Mouse (Mus musculus): Measurements from ENCODE around the gene Stard9. TPM values are rescaled to one million over a fixed set of nuclear protein-coding genes. Genes with fewer than 3 reads are reported as not detected.

The Stard9 gene
- polyA plus RNA-seq (2012; rRNA removed) = 2.8 and 3.6 TPM in 2 replicates

DNA sequence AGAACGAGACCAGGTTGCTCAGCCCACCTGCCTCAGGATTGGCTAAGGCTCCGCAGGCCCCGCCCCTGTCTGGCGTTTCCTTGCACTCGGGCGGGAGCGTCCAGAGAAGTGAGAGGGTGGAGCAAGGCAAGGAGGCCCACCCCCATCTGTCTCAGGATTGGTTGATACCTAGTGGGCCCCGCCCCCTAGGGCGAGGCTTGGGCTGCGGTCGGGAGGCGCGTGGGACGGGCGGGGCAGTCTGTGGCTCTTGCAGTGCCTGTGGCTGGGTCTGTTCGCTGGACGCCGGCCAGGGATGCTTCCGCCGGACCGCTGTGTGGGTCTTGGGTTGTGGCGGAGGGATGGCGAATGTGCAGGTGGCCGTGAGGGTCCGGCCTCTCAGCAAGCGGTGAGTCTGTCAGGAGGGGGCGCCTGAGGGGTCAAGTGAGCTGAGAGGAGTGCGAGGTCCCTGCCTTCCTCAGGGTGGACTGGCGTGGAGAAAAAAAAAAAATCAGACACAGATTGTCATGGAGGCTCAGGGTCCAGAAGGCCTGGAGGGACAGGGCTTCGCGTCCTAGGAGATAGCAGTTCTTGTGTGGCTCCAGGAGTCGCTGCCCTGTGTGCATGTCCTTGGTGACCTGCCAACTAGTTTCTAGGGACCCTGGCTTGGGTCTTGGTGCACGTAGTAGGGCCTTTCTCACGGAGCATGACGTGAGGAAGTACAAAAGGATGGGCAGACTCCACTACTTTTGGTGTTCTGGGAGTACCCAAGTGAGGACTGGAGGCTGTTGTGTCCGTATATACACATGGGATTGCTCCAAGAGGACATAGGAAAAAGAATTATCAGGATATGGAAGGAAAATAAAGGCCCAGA lies at the start of gene Stard9:
Gene Stard9, plus strand, starts transcription at position 236 of the 850 bp plus-strand sequence.

GRCm38 (mm10) chr2:120608830-120609723 lies 19.8 kb upstream of the Stard9 start, which contains the start of the genes Haus2 and Lrrc57:
Haus2 (plus strand) TSS chr2:120609383.
Lrrc57 (minus strand) TSS chr2:120609520.

Other genes starting within 250 kb of the Stard9 start
- gene Ganc, start 225.2 kb upstream of the Stard9 start, polyA plus RNA-seq (2012; rRNA removed) = 6.9 and 9.2 TPM in 2 replicates
- gene Tmem87a, start 225.0 kb upstream of the Stard9 start, polyA plus RNA-seq (2012; rRNA removed) = 6.7 and 7.9 TPM in 2 replicates
- 0.49 and 0.53 TPM in 2 replicates for gene Capn3, start 173.1 kb upstream of the Stard9 start, polyA plus RNA-seq (2012; rRNA removed)
- gene Zfp106, start 65.3 kb upstream of the Stard9 start, polyA plus RNA-seq (2012; rRNA removed) = 44.5 and 46.3 TPM in 2 replicates
- gene Snap23, start 61.5 kb upstream of the Stard9 start, polyA plus RNA-seq (2012; rRNA removed) = 4.9 and 6.5 TPM in 2 replicates
- gene Haus2, start 19.7 kb upstream of the Stard9 start, polyA plus RNA-seq (2012; rRNA removed) = 1.1 and 1.6 TPM in 2 replicates
- 3.9 and 5.7 TPM in 2 replicates for gene Lrrc57, start 19.6 kb upstream of the Stard9 start, polyA plus RNA-seq (2012; rRNA removed)
- gene Cdan1, start 221.0 kb downstream of the Stard9 start, polyA plus RNA-seq (2012; rRNA removed) = 9.9 and 14.3 TPM in 2 replicates
- 2.6 and 2.9 TPM in 2 replicates for gene Ttbk2, start 221.5 kb downstream of the Stard9 start, polyA plus RNA-seq (2012; rRNA removed)